Mouse (Mus musculus) 3134 (cell line): ENCODE measurements around the gene Grpel1.

Source experiments
- DNase-seq: peaks from one replicate; pipeline ENCODE4 v3.0.0-alpha.2; 2011; ENCODE audit warnings: low spot score; ENCODE audit not compliant: insufficient read length; ENCODE audit errors: extremely low read depth

The Grpel1 gene

GRCm38 (mm10) chr5:36464709-36465661 lies at the start of gene Grpel1:
TSS of gene Grpel1 (plus strand) at chr5:36464998.
- DNase-seq: peak; percentile 95

GRCm38 (mm10) chr5:36419861-36420260 lies 44.9 kb upstream of the Grpel1 start:
- DNase-seq: no peak

GRCm38 (mm10) chr5:36422689-36423088 lies 42.1 kb upstream of the Grpel1 start:
- DNase-seq: no peak

GRCm38 (mm10) chr5:36424676-36425075 lies 40.1 kb upstream of the Grpel1 start:
- no peak for DNase-seq

- no peak for DNase-seq
These were observed 38.4 kb upstream of the Grpel1 start for GRCm38 (mm10) chr5:36426404-36426803.

- no peak for DNase-seq
These were observed 37.0 kb upstream of the Grpel1 start for GRCm38 (mm10) chr5:36427831-36428230.

GRCm38 (mm10) chr5:36429551-36429950 lies 35.2 kb upstream of the Grpel1 start:
- no peak for DNase-seq

- no peak for DNase-seq
These were observed 33.1 kb upstream of the Grpel1 start for GRCm38 (mm10) chr5:36431711-36432110.

- DNase-seq: no peak
These were observed 30.3 kb upstream of the Grpel1 start for GRCm38 (mm10) chr5:36434398-36434967.

GRCm38 (mm10) chr5:36436858-36437257 lies 27.9 kb upstream of the Grpel1 start:
- no peak for DNase-seq

- DNase-seq: peak; percentile 28
These were observed 24.1 kb upstream of the Grpel1 start for GRCm38 (mm10) chr5:36440741-36441140.

GRCm38 (mm10) chr5:36444611-36445010 lies 20.2 kb upstream of the Grpel1 start:
- no peak for DNase-seq

GRCm38 (mm10) chr5:36445028-36445427 lies 19.8 kb upstream of the Grpel1 start:
- no peak for DNase-seq

GRCm38 (mm10) chr5:36446166-36446890 lies 18.5 kb upstream of the Grpel1 start:
- DNase-seq: no peak

GRCm38 (mm10) chr5:36447872-36448271 lies 16.9 kb upstream of the Grpel1 start:
- DNase-seq: no peak

GRCm38 (mm10) chr5:36449710-36450358 lies 15.0 kb upstream of the Grpel1 start:
- no peak for DNase-seq

- peak; percentile 30 for DNase-seq
These were observed 13.7 kb upstream of the Grpel1 start for GRCm38 (mm10) chr5:36451119-36451518.

GRCm38 (mm10) chr5:36451872-36452389 lies 12.9 kb upstream of the Grpel1 start:
- DNase-seq: no peak

GRCm38 (mm10) chr5:36452821-36453220 lies 12.0 kb upstream of the Grpel1 start:
- no peak for DNase-seq

GRCm38 (mm10) chr5:36457706-36458105 lies 7.1 kb upstream of the Grpel1 start:
- peak; percentile 50 for DNase-seq

- DNase-seq: no peak
These were observed 5.9 kb upstream of the Grpel1 start for GRCm38 (mm10) chr5:36458926-36459325.
